11 mouse cellular contexts compared by ENCODE assay signal in genomic region chr12:118376521-118377493, GRCm38 (mm10).
A peak's percentile ranks its signal among the peaks of the same experiment; 100 is the strongest.
DNase-seq lines count a peak whose midpoint lies in the region; ATAC-seq and TF ChIP-seq lines count a peak whose summit lies in the region.
"Had no signal": no experiment of that assay in that cellular context is flagged by ENCODE, and none has a peak within 500 bp of the region (broad histone marks: within the 10 kb centered on the region; RNA-seq: fewer than 3 reads in every experiment).

No protein-coding gene starts in this region.

- no peak overlapping the region for H3K27ac ChIP-seq in heart, embryonic 16.5 days (ENCODE audit: low read length)
- peak overlapping the region; percentile 74 for H3K27ac ChIP-seq in thymus, adult 2 months (ENCODE audit: control insufficient read depth, insufficient read depth, low read length)
- no peak overlapping the region for H3K27ac ChIP-seq in hindbrain, embryonic 12.5 days
- no peak overlapping the region for H3K27ac ChIP-seq in midbrain, embryonic 14.5 days (replicated peaks; ENCODE audit: low read depth, low read length)
- H3K27ac ChIP-seq: hindbrain, embryonic 15.5 days; limb, embryonic 12.5 days had no signal

- TF ChIP-seq POLR2A in thymus, adult 2 months (IDR thresholded peaks at IDR 0.05; ENCODE audit: control insufficient read depth, extremely low read depth, insufficient read depth, low read length, poor library complexity) = no peak

- WGBS in heart, embryonic 16.5 days = 57% methylated on average over 14 of the region's 14 CpGs
- 10% methylated on average over 14 of the region's 14 CpGs for WGBS in thymus, adult 2 months
- WGBS in hindbrain, embryonic 12.5 days = 76% methylated on average over 14 of the region's 14 CpGs
- 87% methylated on average over 14 of the region's 14 CpGs for WGBS in midbrain, embryonic 14.5 days

- no peak overlapping the region for H3K9ac ChIP-seq in heart, embryonic 16.5 days (ENCODE audit: low read length)
- H3K9ac ChIP-seq in hindbrain, embryonic 12.5 days = no peak overlapping the region
- no peak overlapping the region for H3K9ac ChIP-seq in midbrain, embryonic 14.5 days (replicated peaks; ENCODE audit: low read length)
- H3K9ac ChIP-seq: hindbrain, embryonic 15.5 days; limb, embryonic 12.5 days had no signal

- H3K4me3 ChIP-seq in heart, embryonic 16.5 days (ENCODE audit: low read length) = no peak overlapping the region
- peak overlapping the region; percentile 85 for H3K4me3 ChIP-seq in megakaryocyte, embryonic 14.5 days (replicated peaks)
- H3K4me3 ChIP-seq in thymus, adult 2 months (ENCODE audit: control insufficient read depth, insufficient read depth, low read length) = no peak overlapping the region
- no peak overlapping the region for H3K4me3 ChIP-seq in hindbrain, embryonic 12.5 days
- H3K4me3 ChIP-seq in midbrain, embryonic 14.5 days (replicated peaks; ENCODE audit: low read depth, low read length) = no peak overlapping the region
- H3K4me3 ChIP-seq: hindbrain, embryonic 15.5 days; limb, embryonic 12.5 days had no signal

- no peaks in the 10 kb centered on the region for H3K4me1 ChIP-seq in heart, embryonic 16.5 days (ENCODE audit: control insufficient read depth, insufficient read depth, low read length)
- peaks cover 82% of the 10 kb centered on the region for H3K4me1 ChIP-seq in megakaryocyte, embryonic 14.5 days
- peaks cover 26% of the 10 kb centered on the region for H3K4me1 ChIP-seq in thymus, adult 2 months (replicated peaks; ENCODE audit: control insufficient read depth, insufficient read depth, low read length)
- no peaks in the 10 kb centered on the region for H3K4me1 ChIP-seq in hindbrain, embryonic 12.5 days
- H3K4me1 ChIP-seq in midbrain, embryonic 14.5 days (ENCODE audit: control insufficient read depth, insufficient read depth, low read length) = no peaks in the 10 kb centered on the region
- H3K4me1 ChIP-seq: hindbrain, embryonic 15.5 days; limb, embryonic 12.5 days had no signal

- DNase-seq in heart, adult 8-10 months (ENCODE audit: low spot score) = no peak
- peak; percentile 74 for DNase-seq in thymus, adult 2 months
- DNase-seq in ovary, postnatal 14 days (ENCODE audit: low spot score) = no peak
- no peak for DNase-seq in midbrain, embryonic 14.5 days

- H3K4me2 ChIP-seq in heart, embryonic 16.5 days (ENCODE audit: low read depth, low read length) = no peak overlapping the region
- no peak overlapping the region for H3K4me2 ChIP-seq in hindbrain, embryonic 12.5 days (replicated peaks)
- H3K4me2 ChIP-seq in midbrain, embryonic 14.5 days (ENCODE audit: low read length) = no peak overlapping the region
- H3K4me2 ChIP-seq: hindbrain, embryonic 15.5 days; limb, embryonic 12.5 days had no signal

- no peaks in the 10 kb centered on the region for H3K36me3 ChIP-seq in heart, embryonic 16.5 days (ENCODE audit: control insufficient read depth, insufficient read depth)
- H3K36me3 ChIP-seq in megakaryocyte, embryonic 14.5 days (replicated peaks; ENCODE audit: low read length) = no peaks in the 10 kb centered on the region
- no peaks in the 10 kb centered on the region for H3K36me3 ChIP-seq in thymus, adult 2 months (ENCODE audit: control insufficient read depth, insufficient read depth, low read length)
- no peaks in the 10 kb centered on the region for H3K36me3 ChIP-seq in hindbrain, embryonic 12.5 days
- H3K36me3 ChIP-seq in midbrain, embryonic 14.5 days (ENCODE audit: control insufficient read depth, insufficient read depth, low read length) = no peaks in the 10 kb centered on the region
- H3K36me3 ChIP-seq: G1E; hindbrain, embryonic 15.5 days; limb, embryonic 12.5 days had no signal

- no peaks in the 10 kb centered on the region for H3K9me3 ChIP-seq in heart, embryonic 16.5 days (replicated peaks; ENCODE audit: control insufficient read depth, low read length)
- no peaks in the 10 kb centered on the region for H3K9me3 ChIP-seq in megakaryocyte, embryonic 14.5 days
- no peaks in the 10 kb centered on the region for H3K9me3 ChIP-seq in hindbrain, embryonic 12.5 days (replicated peaks)
- H3K9me3 ChIP-seq in midbrain, embryonic 14.5 days (ENCODE audit: control insufficient read depth, low read length) = no peaks in the 10 kb centered on the region
- H3K9me3 ChIP-seq: G1E; hindbrain, embryonic 15.5 days; limb, embryonic 12.5 days had no signal

- ATAC-seq in heart, embryonic 16.5 days (replicated peaks; ENCODE audit: extremely low read depth, insufficient read depth, low FRiP score) = peak; percentile 70
- peak; percentile 78 for ATAC-seq in granulocyte monocyte progenitor cell, adult 5-6 weeks (replicated peaks; ENCODE audit: poor library complexity, severe bottlenecking)
- no peak for ATAC-seq in hindbrain, embryonic 12.5 days (ENCODE audit: low FRiP score)
- ATAC-seq in midbrain, embryonic 14.5 days (ENCODE audit: low FRiP score, low TSS enrichment) = no peak

- H3K27me3 ChIP-seq in heart, embryonic 16.5 days (ENCODE audit: control insufficient read depth, insufficient read depth, low read length) = no peaks in the 10 kb centered on the region
- H3K27me3 ChIP-seq in megakaryocyte, embryonic 14.5 days (replicated peaks) = no peaks in the 10 kb centered on the region
- H3K27me3 ChIP-seq in thymus, adult 2 months (ENCODE audit: control insufficient read depth, insufficient read depth, low read length) = no peaks in the 10 kb centered on the region
- H3K27me3 ChIP-seq in hindbrain, embryonic 12.5 days = no peaks in the 10 kb centered on the region
- H3K27me3 ChIP-seq in midbrain, embryonic 14.5 days (ENCODE audit: control insufficient read depth, insufficient read depth, low read length) = no peaks in the 10 kb centered on the region
- H3K27me3 ChIP-seq: hindbrain, embryonic 15.5 days; limb, embryonic 12.5 days had no signal

- TF ChIP-seq CTCF in thymus, adult 2 months (IDR thresholded peaks at IDR 0.05; ENCODE audit: borderline replicate concordance, control insufficient read depth, extremely low read depth, insufficient read depth, low read length, poor library complexity) = no peak

Comparison
In these comparisons a context has a peak if more than half of its experiments do, and no peak if none do; other contexts are left out.
1. ATAC-seq: peak in heart, embryonic 16.5 days (single experiment) and granulocyte monocyte progenitor cell, adult 5-6 weeks (single experiment); none in hindbrain, embryonic 12.5 days (single experiment) and midbrain, embryonic 14.5 days (single experiment).